Mouse (Mus musculus): ENCODE results near the gene Acd.
A peak's percentile ranks its signal among the peaks of the same experiment; 100 is the strongest.

The Acd gene

DNA sequence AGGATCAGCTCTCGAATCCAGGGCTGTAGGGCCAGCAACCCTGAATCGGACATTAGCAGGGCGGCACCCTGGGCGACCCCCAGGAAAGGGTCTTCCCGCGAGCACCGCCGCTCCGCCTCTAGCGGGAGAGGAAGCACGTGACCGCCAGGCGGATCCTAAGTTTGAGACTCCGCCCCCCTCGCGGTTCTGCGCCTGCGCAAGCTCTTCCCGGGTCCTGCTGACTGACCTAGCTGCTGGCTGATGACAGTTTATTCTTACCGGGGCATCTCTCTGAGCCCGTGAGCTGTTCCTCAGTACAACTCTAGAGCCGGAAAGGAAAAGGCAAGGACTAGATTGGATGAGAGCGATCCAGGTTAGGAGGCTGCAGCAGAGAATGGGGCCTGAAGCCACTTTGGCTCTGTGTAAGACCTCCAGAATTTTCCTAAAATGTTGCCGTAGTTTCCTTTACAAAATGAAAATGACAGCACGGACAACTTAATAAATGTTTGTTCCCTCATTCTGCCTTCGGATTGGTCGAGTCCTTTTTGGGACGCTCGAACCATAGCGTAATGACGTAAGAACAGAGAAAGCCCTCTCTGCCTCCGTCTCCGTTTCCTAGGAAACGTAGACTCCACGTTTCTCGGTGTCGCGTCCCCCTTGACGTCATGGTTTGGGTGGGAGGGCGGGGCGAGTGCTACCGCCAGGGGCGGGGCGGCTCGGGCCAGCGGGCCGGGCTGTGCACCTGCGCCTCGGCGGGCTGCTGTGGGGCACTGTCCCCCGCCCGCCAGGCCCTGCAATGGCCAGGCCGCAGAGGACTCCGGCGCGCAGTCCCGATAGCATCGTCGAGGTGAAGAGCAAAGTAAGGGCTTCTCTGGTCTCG, at the start of gene Acd, which contains the start of gene Pard6a:
Gene Acd (minus strand): TSS at position 137 of the 859 bp plus-strand sequence.
Gene Pard6a (plus strand): TSS at position 183 of the 859 bp plus-strand sequence.
- DNase-seq = peak; percentile 98

GRCm38 (mm10) chr8:105750606-105751005, 49.7 kb upstream of the Acd start:
- DNase-seq = no peak

GRCm38 (mm10) chr8:105743301-105743700, 42.4 kb upstream of the Acd start:
- no peak for DNase-seq

DNA sequence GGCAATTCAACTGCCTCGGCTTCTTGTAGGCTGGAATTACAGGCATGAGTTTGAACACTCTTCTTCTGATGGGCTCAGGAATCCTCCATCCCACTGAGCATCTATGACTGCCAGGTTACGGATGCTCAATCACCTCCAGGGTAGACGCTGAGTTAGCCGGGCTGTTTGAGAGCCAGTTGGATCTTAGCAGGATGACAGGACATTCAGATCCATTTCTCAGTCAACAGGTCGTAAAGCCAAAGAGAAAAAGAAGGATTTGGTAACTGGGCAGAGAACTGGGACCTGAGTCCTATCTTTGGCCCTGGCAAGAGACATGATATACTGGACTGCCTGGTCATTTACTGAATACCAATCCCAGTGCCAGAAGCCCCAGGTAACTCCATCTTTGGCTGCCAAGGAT, 38.3 kb upstream of the Acd start:
- DNase-seq = no peak

GRCm38 (mm10) chr8:105732186-105732585, 31.3 kb upstream of the Acd start:
- DNase-seq = no peak

DNA sequence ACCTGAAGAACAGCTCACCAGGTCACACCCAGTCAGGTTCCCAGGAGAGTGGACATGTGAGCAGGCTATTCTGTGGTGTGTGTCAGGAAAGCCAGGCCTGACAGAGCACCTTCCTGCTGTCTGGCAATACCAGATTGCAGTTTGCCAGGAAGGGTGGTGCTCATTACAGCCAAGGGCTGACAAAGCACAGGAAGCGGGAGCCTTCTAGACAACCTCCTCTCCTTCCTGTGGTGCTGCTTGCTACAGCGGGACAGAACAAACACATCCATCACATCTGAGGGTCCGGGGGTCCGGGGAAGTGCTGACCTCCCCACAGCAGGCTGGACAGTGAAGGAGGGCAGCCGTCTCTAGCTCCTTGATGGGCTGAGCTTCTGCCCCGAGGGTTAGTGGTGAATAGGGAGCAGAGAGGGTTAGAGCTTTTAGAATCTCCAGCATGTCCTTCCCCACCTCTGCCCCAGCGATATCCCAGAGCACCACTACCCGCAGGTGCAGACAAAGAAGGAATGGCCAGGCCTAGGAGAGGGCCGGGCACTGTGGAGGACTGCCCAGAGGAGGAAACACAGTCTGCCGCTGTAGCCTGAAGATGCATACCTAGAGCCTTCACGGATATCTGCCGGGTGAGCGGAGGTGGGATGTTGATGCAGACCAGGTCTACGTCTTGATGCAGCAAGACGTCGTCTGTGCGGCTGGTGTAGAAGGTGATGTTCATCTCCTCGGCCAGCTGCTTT, 26.7 kb upstream of the Acd start:
- DNase-seq = peak; percentile 41

DNA sequence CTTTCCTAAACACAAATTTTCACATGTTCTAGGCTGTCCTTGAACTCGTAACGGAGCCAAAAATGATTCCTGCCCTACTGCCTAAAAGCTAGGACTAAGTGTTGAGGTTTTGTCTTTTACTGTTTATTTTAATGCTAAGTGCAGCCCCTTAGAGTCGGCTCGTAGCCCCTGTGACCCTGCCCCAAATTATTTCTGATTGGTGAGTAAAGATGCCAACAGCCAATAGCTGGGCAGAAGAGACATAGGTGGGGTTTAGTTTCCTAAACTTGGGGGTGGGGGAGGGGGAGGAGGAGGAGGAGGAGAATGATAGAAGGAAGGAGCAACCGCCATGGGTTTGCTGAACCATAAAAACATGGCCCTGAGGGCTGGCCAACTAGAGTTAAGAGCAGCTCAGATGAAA, 24.8 kb upstream of the Acd start:
- DNase-seq = no peak

GRCm38 (mm10) chr8:105722861-105723260, 22.0 kb upstream of the Acd start:
- DNase-seq = no peak

- DNase-seq = no peak
Observed at GRCm38 (mm10) chr8:105719637-105720036, 18.7 kb upstream of the Acd start.

- no peak for DNase-seq
Observed at GRCm38 (mm10) chr8:105716302-105716945, 15.5 kb upstream of the Acd start.

- DNase-seq = no peak
Observed at GRCm38 (mm10) chr8:105715042-105715441, 14.1 kb upstream of the Acd start.

DNA sequence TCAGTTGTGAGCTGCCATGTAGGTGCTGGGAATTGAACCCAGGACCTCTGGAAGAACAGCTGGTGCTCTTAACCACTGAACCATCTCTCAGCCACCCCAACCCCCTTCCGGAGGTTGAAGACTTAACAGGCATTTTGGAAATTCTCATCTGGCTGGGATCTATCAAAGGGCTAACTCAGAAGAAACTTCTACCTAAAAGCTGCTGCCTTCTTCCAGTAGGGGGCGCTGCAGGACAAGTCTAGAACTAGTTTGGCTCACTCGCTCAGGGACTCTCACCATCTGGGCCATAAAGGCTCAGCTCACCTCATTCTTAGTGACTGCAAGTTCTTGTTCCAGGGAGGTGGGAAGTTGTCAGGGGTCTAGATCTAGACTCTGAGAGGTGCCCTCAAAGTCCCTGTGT, 13.2 kb upstream of the Acd start:
- peak; percentile 92 for DNase-seq

DNA sequence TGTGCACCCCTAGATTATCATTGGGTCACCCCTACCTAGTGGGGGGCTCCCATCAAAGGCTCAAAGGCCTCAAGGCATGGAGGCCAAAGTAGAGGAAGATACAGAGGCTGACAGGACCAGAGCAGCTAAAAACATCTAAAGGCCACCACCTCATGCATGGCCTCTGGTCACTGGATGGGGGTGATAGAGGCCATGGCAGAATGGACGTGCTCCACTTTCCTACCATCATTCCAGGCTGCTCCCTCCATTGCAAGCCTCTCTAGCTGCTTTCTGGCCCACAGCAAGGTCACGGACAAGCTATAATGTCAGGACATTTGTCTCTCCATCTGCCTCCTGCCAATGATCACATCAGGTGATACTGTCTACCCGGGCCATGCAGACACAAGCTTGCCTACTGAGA, 11.4 kb upstream of the Acd start:
- DNase-seq = no peak

DNA sequence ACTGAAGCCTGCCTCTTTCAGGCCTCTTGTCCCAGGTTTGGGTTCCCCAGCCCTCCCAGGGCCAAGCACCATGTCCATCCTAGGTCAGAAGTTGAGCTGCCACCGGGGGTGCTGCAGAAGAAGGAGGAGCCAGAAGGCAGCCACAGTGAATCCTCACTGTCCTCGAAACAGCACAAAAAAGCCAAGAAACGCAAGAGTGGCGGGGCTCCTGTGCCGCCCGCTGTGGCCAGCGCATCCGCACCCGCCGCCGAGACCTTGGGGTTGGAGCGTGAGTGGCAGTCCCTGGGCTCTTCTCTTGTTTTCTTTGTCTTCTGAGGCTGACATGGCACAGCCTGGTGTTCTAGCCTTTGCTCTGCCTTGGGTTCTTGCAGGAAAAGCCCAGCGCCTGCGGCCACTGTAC, 8.4 kb upstream of the Acd start:
- DNase-seq = peak; percentile 14

DNA sequence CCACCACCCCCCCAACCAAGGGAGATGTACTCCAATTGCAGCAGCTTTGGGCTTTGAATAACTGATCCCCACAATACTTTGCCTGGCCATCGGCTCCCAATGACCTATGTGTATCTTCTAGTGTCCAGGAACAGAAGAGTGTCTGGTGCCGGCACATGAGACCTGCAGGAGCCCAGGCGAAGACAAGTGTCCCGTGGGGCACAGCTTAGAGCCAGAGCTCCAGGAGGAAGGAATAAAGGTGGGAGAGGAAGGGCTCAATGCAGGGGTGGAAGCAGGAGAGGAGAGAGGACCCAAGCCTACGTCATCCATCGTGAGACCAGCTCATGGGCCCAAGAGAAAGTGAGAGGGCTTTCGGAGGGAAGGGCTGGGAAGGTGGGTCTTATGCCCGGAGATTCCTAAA, 7.8 kb upstream of the Acd start:
- DNase-seq = peak; percentile 13

DNA sequence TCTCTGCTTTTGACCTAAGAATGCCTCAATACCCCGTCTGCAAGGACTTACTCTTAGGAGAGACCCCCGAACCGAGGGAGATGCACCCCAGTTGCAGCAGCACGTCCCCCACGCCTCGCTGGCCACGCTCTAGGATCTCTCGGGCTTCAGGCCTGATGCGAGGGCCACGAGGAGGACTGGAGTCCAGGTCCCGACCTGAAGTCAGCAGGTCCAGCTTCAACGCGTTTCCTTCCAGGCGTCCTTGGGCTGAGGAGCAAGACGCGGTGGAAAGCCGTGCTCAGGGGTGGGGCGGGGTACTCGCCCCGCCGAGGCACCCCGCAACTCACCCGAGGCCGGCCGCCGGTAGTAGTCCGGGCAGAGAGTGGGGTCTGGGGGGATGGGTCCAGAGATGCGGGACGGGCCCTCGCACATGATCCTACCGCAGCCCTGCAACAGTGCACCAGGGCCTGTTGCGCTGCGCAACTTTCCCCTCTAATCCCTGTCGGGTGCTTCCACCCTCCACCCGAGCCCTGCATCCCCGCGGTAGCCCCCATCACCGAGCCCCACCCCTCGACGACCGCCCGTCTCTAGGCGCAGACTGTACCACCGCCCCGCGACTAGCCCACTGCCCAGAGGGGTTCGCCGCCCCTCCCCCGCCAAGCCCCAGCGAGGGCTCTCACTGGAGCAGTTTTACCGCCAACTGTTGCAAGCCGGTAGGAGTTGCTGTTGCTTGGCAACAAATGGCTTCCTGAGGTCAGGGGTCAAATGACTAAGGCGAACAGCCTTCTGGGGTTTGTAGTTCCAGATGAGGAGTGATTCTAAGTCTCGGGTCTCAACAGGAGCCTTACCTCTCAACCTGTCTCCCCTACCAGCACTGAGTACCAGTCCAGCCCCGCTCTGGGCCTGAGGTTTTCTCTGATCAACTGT, 6.8 kb upstream of the Acd start, which contains the start of the genes 4933405L10Rik and Enkd1:
Gene 4933405L10Rik (plus strand): TSS at position 158 of the 906 bp plus-strand sequence.
Gene Enkd1 (minus strand): TSS at position 713 of the 906 bp plus-strand sequence.
- DNase-seq = peak; percentile 89

- no peak for DNase-seq
Observed at GRCm38 (mm10) chr8:105706426-105706825, 5.5 kb upstream of the Acd start.

DNA sequence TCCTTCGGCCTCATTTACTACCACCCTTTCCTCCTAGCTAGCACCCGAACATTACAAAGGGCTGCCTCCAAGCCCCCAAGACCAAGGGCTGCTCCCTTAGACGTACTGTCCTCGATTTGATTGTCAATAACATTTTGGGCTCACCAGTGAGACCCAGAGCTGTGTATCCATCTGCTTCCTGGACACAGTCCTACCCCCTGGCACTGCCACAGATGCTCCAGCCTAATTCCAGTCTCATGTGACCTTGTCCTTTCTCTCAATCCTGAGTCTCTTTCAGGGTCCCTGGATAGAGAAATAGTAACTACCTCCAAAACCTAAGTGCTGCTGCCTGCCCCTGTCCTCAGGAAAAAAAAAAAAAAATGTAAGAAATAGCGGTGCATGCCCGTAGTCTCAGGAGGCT, 4.1 kb upstream of the Acd start:
- no peak for DNase-seq

DNA sequence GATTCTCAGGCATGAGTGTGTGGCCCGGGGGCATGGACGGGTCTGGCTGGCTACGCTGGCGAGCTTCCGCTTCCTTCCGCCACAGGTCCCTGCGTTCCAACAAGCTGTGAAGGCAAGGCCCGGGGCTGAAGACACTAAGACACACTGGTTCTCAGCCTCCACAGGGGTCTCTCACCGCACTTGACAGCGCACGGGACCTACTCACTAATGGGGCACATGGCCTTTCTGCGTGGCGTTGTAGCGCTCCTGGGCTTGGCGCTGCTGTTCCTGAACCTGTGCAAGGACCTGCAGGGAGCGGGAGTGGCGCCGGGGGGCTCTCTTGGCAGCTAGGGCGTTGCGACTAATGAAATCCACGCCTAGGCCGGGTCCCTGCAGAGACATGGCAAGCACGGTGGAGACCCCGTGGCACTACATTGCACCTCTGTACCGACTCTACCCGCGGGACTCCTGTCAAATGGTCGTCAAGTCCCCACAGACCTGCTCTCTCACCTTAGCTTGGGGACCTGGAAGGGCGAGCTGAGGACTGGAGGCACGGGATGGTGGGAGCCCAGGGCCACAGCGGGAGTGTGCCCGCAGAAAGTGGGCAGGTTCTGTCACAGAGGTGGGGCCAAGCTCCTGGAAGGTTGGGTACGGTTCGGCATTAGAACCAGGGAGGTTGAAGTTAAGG, 3.4 kb upstream of the Acd start:
- DNase-seq = peak; percentile 6

DNA sequence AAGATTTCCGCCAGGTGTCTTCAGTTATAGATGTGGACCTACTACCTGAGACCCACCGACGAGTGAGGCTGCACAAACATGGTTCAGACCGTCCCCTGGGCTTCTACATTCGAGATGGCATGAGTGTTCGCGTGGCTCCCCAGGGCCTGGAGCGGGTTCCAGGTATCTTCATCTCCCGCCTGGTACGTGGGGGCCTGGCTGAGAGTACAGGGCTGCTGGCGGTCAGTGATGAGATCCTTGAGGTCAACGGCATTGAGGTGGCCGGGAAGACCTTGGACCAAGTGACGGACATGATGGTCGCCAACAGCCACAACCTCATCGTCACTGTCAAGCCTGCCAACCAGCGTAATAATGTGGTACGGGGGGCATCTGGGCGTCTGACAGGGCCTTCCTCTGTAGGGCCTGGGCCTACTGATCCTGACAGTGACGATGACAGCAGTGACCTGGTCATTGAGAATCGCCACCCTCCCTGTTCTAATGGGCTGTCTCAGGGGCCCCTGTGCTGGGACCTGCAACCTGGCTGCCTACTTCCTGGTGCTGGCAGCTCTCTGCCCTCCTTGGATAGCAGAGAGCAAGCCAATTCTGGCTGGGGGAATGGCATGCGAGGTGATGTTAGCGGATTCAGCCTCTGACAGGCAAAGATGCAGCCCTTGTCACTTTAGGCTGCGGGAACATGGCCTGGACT, 2.0 kb upstream of the Acd start:
- peak; percentile 11 for DNase-seq

DNA sequence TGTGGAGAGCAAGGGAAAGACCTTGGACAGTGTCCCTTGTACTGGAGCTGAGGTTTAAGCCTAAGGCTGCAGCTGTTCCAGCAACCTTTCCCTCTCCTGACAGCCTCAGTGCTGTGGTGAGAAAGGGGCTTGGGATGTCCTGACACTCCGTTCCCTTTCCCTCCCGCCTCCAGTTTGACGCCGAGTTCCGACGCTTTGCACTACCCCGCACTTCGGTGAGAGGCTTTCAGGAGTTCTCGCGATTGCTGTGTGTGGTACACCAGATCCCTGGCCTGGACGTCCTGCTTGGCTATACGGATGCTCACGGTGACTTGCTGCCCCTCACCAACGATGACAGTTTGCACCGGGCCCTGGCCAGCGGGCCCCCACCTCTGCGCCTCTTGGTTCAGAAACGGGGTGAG, 1.1 kb upstream of the Acd start:
- no peak for DNase-seq

All from thymus, postnatal 14 days (tissue).